Mouse (Mus musculus): ENCODE measurements around the gene Ccdc92b. TPM values are rescaled to one million over a fixed set of nuclear protein-coding genes. Genes with fewer than 3 reads are reported as not detected.
"Not testable (repeated sequence)": the region's sequence is repeated elsewhere in the genome, so short reads cannot be mapped to it uniquely, and the experiment has no call there.

The Ccdc92b gene
- total and polyA plus RNA-seq, 3 experiments: 0.05 TPM; not detected in 2

DNA sequence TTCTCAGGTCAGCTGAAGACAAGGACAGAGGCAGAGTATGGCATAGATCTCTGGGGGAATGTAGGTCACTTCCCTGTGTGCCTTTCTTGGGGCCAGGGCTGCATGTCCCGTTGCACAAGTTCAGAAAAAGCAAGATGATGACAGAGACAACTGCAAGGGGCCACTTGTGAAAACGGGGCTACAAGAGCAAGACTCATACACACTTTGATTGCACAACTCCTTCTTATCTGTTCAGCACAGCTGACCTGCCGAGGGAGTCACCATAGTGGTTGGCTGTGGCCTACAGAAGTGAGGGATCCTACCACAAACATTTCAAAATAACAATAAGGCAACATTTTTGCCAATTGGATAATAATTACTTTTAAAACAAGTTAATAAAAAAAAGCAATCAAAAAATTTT is 42.3 kb upstream of the Ccdc92b start:
- no peaks in the 10 kb centered on the region for H3K36me3 ChIP-seq (replicated peaks)
- H3K4me3 ChIP-seq (ENCODE audit: low read depth, low read length): peak overlapping the region; percentile 55; the same call in 1 of the 2 replicates
- H3K9me3 ChIP-seq (replicated peaks): 0 out of 2 replicates have a peak, but pooled peaks cover 2% of the 10 kb centered on the region
- H3K4me1 ChIP-seq (ENCODE audit: insufficient read depth, low read depth, low read length): peaks cover 67% of the 10 kb centered on the region
- H3K27me3 ChIP-seq (ENCODE audit: insufficient read depth, low read length): no peaks in the 10 kb centered on the region
- DNase-seq (ENCODE audit: low spot score): peak; percentile 65
- peak; percentile 66 for ATAC-seq (ENCODE audit: extremely low read depth, insufficient number of reproducible peaks, low FRiP score, poor library complexity, severe bottlenecking)
- TF ChIP-seq GATA1 (IDR thresholded peaks at IDR 0.05; ENCODE audit: borderline replicate concordance, low read length) (no peak), TAL1 (conservative IDR thresholded peaks at IDR 0.05; ENCODE audit: low read depth, low read length) (peak; percentile 95), CTCF (IDR thresholded peaks at IDR 0.05; ENCODE audit: low read depth, low read length) (no peak), GATA2 (IDR thresholded peaks at IDR 0.05; ENCODE audit: borderline replicate concordance, low read depth, low read length) (no peak), POLR2AphosphoS5 (IDR thresholded peaks at IDR 0.05; ENCODE audit: insufficient replicate concordance, low read depth, low read length) (no peak)

DNA sequence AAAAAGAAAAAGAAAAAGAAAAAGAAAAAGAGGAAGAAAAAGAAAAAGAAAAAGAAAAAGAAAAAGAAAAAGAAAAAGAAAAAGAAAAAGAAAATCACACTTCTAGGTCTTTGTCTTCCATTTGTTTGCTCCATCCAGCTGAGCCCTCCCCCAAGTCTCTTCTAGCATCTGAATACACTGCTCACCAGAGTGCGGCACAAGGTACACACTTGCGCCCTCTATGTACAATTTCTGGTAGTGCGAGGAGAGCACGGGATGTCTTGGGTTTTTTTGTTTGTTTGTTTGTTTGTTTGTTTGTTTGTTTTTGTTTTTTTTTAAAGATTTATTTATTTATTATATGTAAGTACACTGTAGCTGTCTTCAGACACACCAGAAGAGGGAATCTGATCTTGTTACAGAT is 38.1 kb upstream of the Ccdc92b start:
- not testable (repeated sequence) for H3K36me3 ChIP-seq (replicated peaks); H3K4me3 ChIP-seq (ENCODE audit: low read depth, low read length); ATAC-seq (ENCODE audit: extremely low read depth, insufficient number of reproducible peaks, low FRiP score, poor library complexity, severe bottlenecking); H3K27me3 ChIP-seq (ENCODE audit: insufficient read depth, low read length); H3K9me3 ChIP-seq (replicated peaks)
- H3K4me1 ChIP-seq (ENCODE audit: insufficient read depth, low read depth, low read length): peaks cover 57% of the 10 kb centered on the region
- DNase-seq (ENCODE audit: low spot score): peak; percentile 38
- TF ChIP-seq CTCF (IDR thresholded peaks at IDR 0.05; ENCODE audit: low read depth, low read length): 0 out of 2 replicates have a peak, but pooled peaks have one; percentile 12

DNA sequence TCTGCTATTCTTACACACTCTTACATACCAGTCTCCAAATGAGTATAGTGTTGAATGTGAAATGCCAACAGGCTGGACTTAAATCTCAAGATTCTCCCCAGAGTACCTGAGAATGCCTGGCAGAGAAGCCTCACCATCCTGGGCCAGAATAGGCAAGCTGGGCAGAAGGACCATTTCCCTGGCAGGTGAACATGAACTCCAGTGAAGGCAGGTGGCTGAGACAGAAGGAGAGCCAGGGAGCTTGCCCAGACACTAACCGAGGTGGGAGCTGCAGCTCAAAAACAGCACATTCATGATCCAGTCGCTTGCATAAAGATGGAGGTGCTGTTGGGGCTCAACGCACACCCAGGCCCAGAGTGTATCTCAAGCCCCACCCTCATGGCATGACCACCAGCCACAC is 36.9 kb upstream of the Ccdc92b start:
- Histone ChIP-seq H3K4me1 (ENCODE audit: insufficient read depth, low read depth, low read length) (peaks cover 47% of the 10 kb centered on the region), H3K4me3 (ENCODE audit: low read depth, low read length) (no peak overlapping the region), H3K9me3 (replicated peaks) (0 out of 2 replicates have a peak, but pooled peaks cover 2% of the 10 kb centered on the region), H3K27me3 (ENCODE audit: insufficient read depth, low read length) (peaks cover 11% of the 10 kb centered on the region), H3K36me3 (replicated peaks) (no peaks in the 10 kb centered on the region)
- TF ChIP-seq TAL1 (conservative IDR thresholded peaks at IDR 0.05; ENCODE audit: low read depth, low read length) (no peak), GATA1 (IDR thresholded peaks at IDR 0.05; ENCODE audit: borderline replicate concordance, low read length) (no peak), POLR2AphosphoS5 (IDR thresholded peaks at IDR 0.05; ENCODE audit: insufficient replicate concordance, low read depth, low read length) (no peak), GATA2 (IDR thresholded peaks at IDR 0.05; ENCODE audit: borderline replicate concordance, low read depth, low read length) (no peak), CTCF (IDR thresholded peaks at IDR 0.05; ENCODE audit: low read depth, low read length) (no peak)
- ATAC-seq (ENCODE audit: extremely low read depth, insufficient number of reproducible peaks, low FRiP score, poor library complexity, severe bottlenecking) (no peak; the same call in 1 of the 2 replicates), DNase-seq (ENCODE audit: low spot score) (no peak)

DNA sequence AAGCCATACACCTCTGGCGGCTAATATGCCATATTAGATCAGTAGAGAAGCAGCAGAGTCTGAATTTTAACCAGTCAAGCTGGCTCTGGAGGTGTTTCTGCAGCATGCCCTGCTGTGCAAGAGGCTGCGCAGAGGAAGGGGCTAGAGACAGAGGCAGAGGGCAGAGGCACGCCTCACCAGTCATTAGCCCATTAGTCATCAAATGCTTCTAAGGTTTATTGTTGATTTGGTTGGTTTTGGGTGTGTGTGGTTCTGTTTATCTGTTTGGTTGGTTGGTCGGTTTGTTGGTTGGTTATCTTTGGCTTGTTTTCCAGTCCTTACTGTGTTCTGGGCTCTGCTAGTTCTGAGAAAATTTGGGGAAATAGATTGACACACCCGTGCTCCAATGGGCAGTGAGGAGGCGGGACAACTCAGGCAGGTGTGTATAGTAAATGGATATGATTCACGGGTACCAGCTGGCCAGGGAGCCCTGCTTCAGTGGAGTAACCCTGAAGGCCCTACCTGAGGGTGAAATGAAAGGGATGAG is 35.5 kb upstream of the Ccdc92b start:
- TF ChIP-seq CTCF (IDR thresholded peaks at IDR 0.05; ENCODE audit: low read depth, low read length): no peak
- no peak for TF ChIP-seq GATA2 (IDR thresholded peaks at IDR 0.05; ENCODE audit: borderline replicate concordance, low read depth, low read length)
- no peak for TF ChIP-seq TAL1 (conservative IDR thresholded peaks at IDR 0.05; ENCODE audit: low read depth, low read length)
- no peak for TF ChIP-seq GATA1 (IDR thresholded peaks at IDR 0.05; ENCODE audit: borderline replicate concordance, low read length)
- no peak for TF ChIP-seq POLR2AphosphoS5 (IDR thresholded peaks at IDR 0.05; ENCODE audit: insufficient replicate concordance, low read depth, low read length)
- no peak for ATAC-seq (ENCODE audit: extremely low read depth, insufficient number of reproducible peaks, low FRiP score, poor library complexity, severe bottlenecking)
- Histone ChIP-seq H3K36me3 (replicated peaks) (no peaks in the 10 kb centered on the region), H3K9me3 (replicated peaks) (0 out of 2 replicates have a peak, but pooled peaks cover 2% of the 10 kb centered on the region), H3K27me3 (ENCODE audit: insufficient read depth, low read length) (peaks cover 23% of the 10 kb centered on the region), H3K4me1 (ENCODE audit: insufficient read depth, low read depth, low read length) (peaks cover 39% of the 10 kb centered on the region), H3K4me3 (ENCODE audit: low read depth, low read length) (no peak overlapping the region)
- DNase-seq (ENCODE audit: low spot score): no peak

DNA sequence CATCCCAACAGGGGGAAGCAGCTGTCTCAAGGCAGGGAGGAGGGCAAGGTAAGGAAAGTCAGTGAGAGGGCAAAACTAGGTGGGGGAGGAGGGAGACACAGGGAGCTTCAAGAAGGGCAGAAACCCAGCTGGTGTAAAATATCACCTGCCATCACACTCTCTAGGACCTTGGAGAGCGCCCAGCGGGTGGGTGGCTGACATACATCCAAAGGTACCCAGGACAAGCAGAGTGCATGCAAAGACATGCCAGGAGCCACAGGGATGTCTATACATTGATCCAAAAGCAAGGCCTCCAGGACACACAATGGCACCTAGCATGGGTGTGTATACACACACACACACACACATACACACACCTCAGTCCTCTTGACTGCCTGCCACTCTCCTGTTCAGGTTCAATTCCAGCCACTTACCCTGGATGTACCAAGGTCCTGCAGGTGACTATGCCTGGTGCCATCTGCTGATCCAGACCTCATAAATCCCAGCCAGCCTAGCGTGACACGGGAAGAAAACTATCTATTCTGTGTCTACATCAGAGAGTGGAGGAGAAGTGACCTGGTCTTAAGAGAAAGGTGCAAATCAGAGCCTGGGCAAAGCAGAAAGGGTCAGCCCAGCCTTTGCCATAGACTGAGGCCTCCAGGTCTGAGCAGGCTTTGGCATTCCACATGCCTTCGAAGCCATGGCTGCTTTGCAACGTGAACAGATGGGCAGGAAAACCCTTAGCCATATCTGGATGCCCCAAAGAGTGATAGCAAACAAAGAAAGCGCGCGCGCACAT is 34.3 kb upstream of the Ccdc92b start:
- peak; percentile 48 for DNase-seq (ENCODE audit: low spot score)
- H3K36me3 ChIP-seq (replicated peaks): no peaks in the 10 kb centered on the region
- H3K4me1 ChIP-seq (ENCODE audit: insufficient read depth, low read depth, low read length): peaks cover 38% of the 10 kb centered on the region
- no peak for ATAC-seq (ENCODE audit: extremely low read depth, insufficient number of reproducible peaks, low FRiP score, poor library complexity, severe bottlenecking)
- H3K9me3 ChIP-seq (replicated peaks): peaks cover 9% of the 10 kb centered on the region
- H3K27me3 ChIP-seq (ENCODE audit: insufficient read depth, low read length): peaks cover 34% of the 10 kb centered on the region
- H3K4me3 ChIP-seq (ENCODE audit: low read depth, low read length): no peak overlapping the region
- no peak for TF ChIP-seq CTCF (IDR thresholded peaks at IDR 0.05; ENCODE audit: low read depth, low read length)
- TF ChIP-seq TAL1 (conservative IDR thresholded peaks at IDR 0.05; ENCODE audit: low read depth, low read length): no peak
- TF ChIP-seq POLR2AphosphoS5 (IDR thresholded peaks at IDR 0.05; ENCODE audit: insufficient replicate concordance, low read depth, low read length): no peak
- no peak for TF ChIP-seq GATA2 (IDR thresholded peaks at IDR 0.05; ENCODE audit: borderline replicate concordance, low read depth, low read length)
- TF ChIP-seq GATA1 (IDR thresholded peaks at IDR 0.05; ENCODE audit: borderline replicate concordance, low read length): no peak

DNA sequence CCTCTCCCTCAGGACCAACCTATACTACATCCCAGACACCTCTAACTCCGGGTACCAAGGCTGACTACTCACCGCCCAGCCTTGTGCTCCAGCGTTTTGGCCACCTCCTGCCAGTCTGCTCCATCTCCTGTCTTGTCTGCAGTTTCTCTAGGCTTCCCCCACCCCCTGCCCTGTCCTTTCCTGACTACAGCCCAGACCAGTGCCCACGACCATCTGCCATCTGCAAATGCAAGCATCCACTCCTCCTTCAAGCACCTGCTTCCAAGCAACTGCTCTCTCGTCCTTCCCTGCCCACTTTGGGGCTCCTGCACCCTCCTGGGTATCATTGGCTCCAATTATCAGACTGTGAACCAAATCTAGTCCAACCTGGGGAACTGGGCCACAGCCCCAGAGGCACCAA is 33.0 kb upstream of the Ccdc92b start:
- no peak for ATAC-seq (ENCODE audit: extremely low read depth, insufficient number of reproducible peaks, low FRiP score, poor library complexity, severe bottlenecking)

More for the DNA sequence above, 33.0 kb upstream of the Ccdc92b start:
- Histone ChIP-seq H3K36me3 (replicated peaks) (no peaks in the 10 kb centered on the region), H3K9me3 (replicated peaks) (peaks cover 8% of the 10 kb centered on the region), H3K4me3 (ENCODE audit: low read depth, low read length) (no peak overlapping the region), H3K4me1 (ENCODE audit: insufficient read depth, low read depth, low read length) (peaks cover 32% of the 10 kb centered on the region), H3K27me3 (ENCODE audit: insufficient read depth, low read length) (peaks cover 35% of the 10 kb centered on the region)
- TF ChIP-seq TAL1 (conservative IDR thresholded peaks at IDR 0.05; ENCODE audit: low read depth, low read length): no peak
- TF ChIP-seq GATA1 (IDR thresholded peaks at IDR 0.05; ENCODE audit: borderline replicate concordance, low read length): no peak
- TF ChIP-seq GATA2 (IDR thresholded peaks at IDR 0.05; ENCODE audit: borderline replicate concordance, low read depth, low read length): no peak
- no peak for TF ChIP-seq CTCF (IDR thresholded peaks at IDR 0.05; ENCODE audit: low read depth, low read length)
- TF ChIP-seq POLR2AphosphoS5 (IDR thresholded peaks at IDR 0.05; ENCODE audit: insufficient replicate concordance, low read depth, low read length): no peak
- DNase-seq (ENCODE audit: low spot score): no peak

Measured in G1E (cell line).